Mouse (Mus musculus) layer of hippocampus, adult 18-20 months (tissue): ENCODE measurements around the gene Onecut3. TPM values are rescaled to one million over a fixed set of nuclear protein-coding genes. Genes with fewer than 3 reads are reported as not detected.

ENCODE experiments used
- DNase-seq, 2 experiments: peaks; one replicate each; pipeline ENCODE4 v3.0.0; 2022; ENCODE audit warnings: low spot score in 2 of 2
- total RNA-seq, 2 experiments: library from RNA; stranded (reverse); gene quantifications; 2 replicates each; pipeline ENCODE4 v1.2.3; 2021

The Onecut3 gene
- total RNA-seq, 2 experiments from 2014 or later: 0.07 TPM; not detected in 1

GRCm38 (mm10) chr10:80549279-80549678 lies 54.6 kb downstream of the Onecut3 start:
- no peak for DNase-seq

GRCm38 (mm10) chr10:80552364-80552763 lies 57.7 kb downstream of the Onecut3 start:
- DNase-seq: no peak

DNA sequence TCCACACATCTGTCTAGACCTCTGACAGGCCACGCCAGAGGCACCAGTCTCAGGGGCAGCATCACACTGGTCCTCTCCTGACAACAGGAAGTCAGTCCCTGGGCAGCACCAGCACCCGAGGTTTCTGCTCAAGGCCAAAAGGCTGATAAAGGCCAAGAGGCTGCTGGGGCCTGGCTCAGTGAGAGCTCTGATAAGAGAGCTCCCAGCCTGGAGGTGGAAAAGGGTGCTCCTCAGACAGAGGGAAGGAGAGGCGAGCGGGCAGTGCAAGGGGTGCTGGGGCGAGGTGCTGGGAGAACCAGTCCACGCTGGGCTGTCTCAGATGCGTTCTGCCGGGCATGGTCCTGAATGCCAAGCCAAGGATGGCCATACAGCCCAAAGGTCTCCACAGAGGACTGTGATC lies 58.9 kb downstream of the Onecut3 start:
- DNase-seq: no peak

DNA sequence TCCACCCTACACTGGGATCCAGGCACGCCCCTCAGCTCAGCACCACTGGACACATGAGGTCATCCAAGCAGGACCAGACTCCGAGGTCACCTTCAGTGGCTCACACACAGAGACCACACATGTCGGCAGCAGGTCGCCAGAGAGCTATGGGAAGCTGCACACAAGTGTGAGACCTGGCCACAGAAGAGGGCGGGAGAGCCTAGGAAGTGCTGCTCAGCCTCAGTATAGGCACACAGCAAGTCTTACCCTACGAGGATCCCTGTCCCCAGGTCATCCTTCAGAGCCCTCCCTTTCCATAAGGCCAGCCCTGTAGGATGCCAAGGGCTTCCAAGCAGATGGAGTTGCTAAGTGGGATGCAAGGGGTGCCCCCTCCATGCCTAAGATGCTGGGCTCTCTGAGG lies 59.4 kb downstream of the Onecut3 start:
- DNase-seq: no peak

- peak in 1 of 2 experiments; percentile 82 for DNase-seq
These were observed 62.8 kb downstream of the Onecut3 start for GRCm38 (mm10) chr10:80557346-80557965.

- no peak for DNase-seq
These were observed 64.8 kb downstream of the Onecut3 start for GRCm38 (mm10) chr10:80559431-80559830.

DNA sequence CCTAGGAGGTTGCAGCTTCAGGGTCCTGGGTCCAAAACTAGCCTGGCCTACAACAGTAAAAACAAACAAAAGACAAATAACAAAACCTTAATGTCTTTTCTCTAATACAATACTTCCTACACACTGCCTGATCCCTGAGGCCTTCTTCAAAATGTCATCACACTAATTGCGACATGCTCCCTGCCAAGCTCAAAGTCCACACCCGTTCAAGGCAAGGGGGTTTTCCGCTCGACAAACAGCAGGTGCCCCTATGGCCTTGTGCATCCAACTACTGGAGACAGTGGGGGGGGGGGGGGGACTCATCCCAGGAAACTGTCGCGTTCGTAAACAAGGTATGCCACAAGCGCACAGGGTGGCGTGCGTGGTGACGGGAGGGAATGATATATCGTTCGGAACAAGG lies 66.0 kb downstream of the Onecut3 start:
- DNase-seq: no peak

- peak; percentile 89 to 97 for DNase-seq
These were observed 66.7 kb downstream of the Onecut3 start, which contains the start of gene Rexo1 for GRCm38 (mm10) chr10:80561116-80561944. Gene Rexo1 (minus strand): TSS chr10:80561560.

GRCm38 (mm10) chr10:80566375-80567092 lies 71.9 kb downstream of the Onecut3 start:
- DNase-seq: peak; percentile 78 to 93

Other genes starting within 250 kb of the Onecut3 start
- 100 to 1,000 TPM; 218 to 228 TPM for gene Ndufs7, start 245.7 kb upstream of the Onecut3 start, total RNA-seq
- gene Gamt, start 233.8 kb upstream of the Onecut3 start, total RNA-seq: 10 to 100 TPM; 24.5 to 26.7 TPM
- gene Dazap1, start 233.3 kb upstream of the Onecut3 start, total RNA-seq: 10 to 100 TPM; 77.2 to 83.0 TPM
- 1,000 to 10,000 TPM in 1 of 2 experiments, 100 to 1,000 TPM in 1; 997 to 1,043 TPM for gene Rps15, start 202.4 kb upstream of the Onecut3 start, total RNA-seq
- gene Apc2, start 198.9 kb upstream of the Onecut3 start, total RNA-seq: 10 to 100 TPM; 94.5 to 95.5 TPM
- gene 2310011J03Rik, start 174.3 kb upstream of the Onecut3 start, total RNA-seq: 10 to 100 TPM; 25.0 to 25.9 TPM
- 1 to 10 TPM; 3.5 to 3.8 TPM for gene Pcsk4, start 165.3 kb upstream of the Onecut3 start, total RNA-seq
- gene Reep6, start 164.9 kb upstream of the Onecut3 start, total RNA-seq: 10 to 100 TPM; 10.3 to 10.9 TPM
- 1 to 10 TPM; 5.6 to 6.9 TPM for gene Adamtsl5, start 146.4 kb upstream of the Onecut3 start, total RNA-seq
- gene Plk5, start 138.4 kb upstream of the Onecut3 start, total RNA-seq: 10 to 100 TPM; 30.3 to 30.5 TPM
- gene Mex3d, start 107.2 kb upstream of the Onecut3 start, total RNA-seq: 10 to 100 TPM; 17.9 to 19.1 TPM
- 100 to 1,000 TPM; 159 to 162 TPM for gene Mbd3, start 95.3 kb upstream of the Onecut3 start, total RNA-seq
- gene Uqcr11, start 88.0 kb upstream of the Onecut3 start, total RNA-seq: 100 to 1,000 TPM; 410 to 413 TPM
- 10 to 100 TPM; 27.1 to 27.3 TPM for gene Tcf3, start 61.2 kb upstream of the Onecut3 start, total RNA-seq
- under 1 TPM; 0.18 to 0.22 TPM for gene Atp8b3, start 44.3 kb downstream of the Onecut3 start, total RNA-seq
- 10 to 100 TPM; 44.8 to 48.1 TPM for gene Rexo1, start 66.7 kb downstream of the Onecut3 start, total RNA-seq
- gene Klf16, start 82.5 kb downstream of the Onecut3 start, total RNA-seq: 10 to 100 TPM; 57.3 to 62.1 TPM
- gene Abhd17a, start 95.5 kb downstream of the Onecut3 start, total RNA-seq: 100 to 1,000 TPM; 166 to 168 TPM
- 10 to 100 TPM; 43.9 to 54.4 TPM for gene Scamp4, start 108.0 kb downstream of the Onecut3 start, total RNA-seq
- 1 to 10 TPM; 1.7 to 3.4 TPM for gene Adat3, start 108.0 kb downstream of the Onecut3 start, total RNA-seq
- gene Gm49322, start 111.2 kb downstream of the Onecut3 start, total RNA-seq: 1 to 10 TPM; 2.6 to 3.1 TPM
- gene Csnk1g2, start 128.0 kb downstream of the Onecut3 start, total RNA-seq: 100 to 1,000 TPM; 230 to 247 TPM
- gene Btbd2, start 162.2 kb downstream of the Onecut3 start, total RNA-seq: 100 to 1,000 TPM; 110 to 114 TPM
- gene Mknk2, start 183.3 kb downstream of the Onecut3 start, total RNA-seq: 10 to 100 TPM; 44.7 to 46.1 TPM
- gene Mob3a, start 207.1 kb downstream of the Onecut3 start, total RNA-seq: 10 to 100 TPM; 13.2 to 13.5 TPM
- 10 to 100 TPM; 52.5 to 54.7 TPM for gene Izumo4, start 207.3 kb downstream of the Onecut3 start, total RNA-seq
- gene Ap3d1, start 247.4 kb downstream of the Onecut3 start, total RNA-seq: 100 to 1,000 TPM; 138 TPM